Mouse (Mus musculus): ENCODE measurements at regions not wholly inside any gene's neighbourhood (a gene's known extent, or its start where the extent isn't known, plus 50 kb on each side); places are given as distances from the start of the nearest gene placed in this dataset.

DNA sequence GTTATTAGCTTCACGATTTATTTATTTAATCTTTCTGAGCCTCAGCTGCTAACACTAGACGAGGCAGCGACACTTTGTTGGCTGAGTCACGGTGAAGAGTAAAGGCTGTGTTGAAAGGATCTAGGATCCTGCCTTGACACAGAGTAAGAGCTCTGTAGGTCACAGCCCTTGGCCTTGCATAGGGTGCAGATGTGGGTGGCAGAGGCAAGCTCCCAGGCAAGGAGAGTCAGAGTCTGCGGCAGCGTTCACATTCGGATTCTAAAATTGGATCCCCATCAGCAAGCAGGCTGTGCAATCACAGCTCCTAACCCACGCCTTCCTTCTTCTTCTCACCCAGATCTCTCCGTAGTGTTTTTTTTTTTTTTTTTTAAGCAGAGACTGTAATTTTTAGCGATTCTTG is 94.3 kb upstream of the Prickle1 start:
- TF ChIP-seq CTCF (IDR thresholded peaks at IDR 0.05; ENCODE audit: low read depth) (no peak), EP300 (IDR thresholded peaks at IDR 0.05; ENCODE audit: low read depth) (no peak)
